Mouse (Mus musculus) gastrocnemius, adult 18-20 months (tissue): ENCODE results near the gene Bmp8b. TPM values are rescaled to one million over a fixed set of nuclear protein-coding genes. Genes with fewer than 3 reads are reported as not detected.

ENCODE experiments used
- total RNA-seq, 2 experiments: library from RNA; stranded (reverse); gene quantifications; 2 replicates each; pipeline ENCODE4 v1.2.3; 2021

Bmp8b gene
- total RNA-seq, 2 experiments from 2014 or later = not detected

Other genes with a start within 250 kb of the Bmp8b start
- gene Cap1, start 219.1 kb upstream of the Bmp8b start, total RNA-seq = 10 to 100 TPM; 16.7 to 25.5 TPM
- under 1 TPM; 0.39 to 0.81 TPM for gene Mfsd2a, start 144.0 kb upstream of the Bmp8b start, total RNA-seq
- under 1 TPM; 0.12 to 0.64 TPM for gene Mycl, start 109.5 kb upstream of the Bmp8b start, total RNA-seq
- gene Trit1, start 88.6 kb upstream of the Bmp8b start, total RNA-seq = 1 to 10 TPM; 6.5 to 6.8 TPM
- gene Oxct2b, start 11.1 kb downstream of the Bmp8b start, total RNA-seq = not detected
- gene Ppie, start 34.8 kb downstream of the Bmp8b start, total RNA-seq = 10 to 100 TPM; 20.5 to 20.9 TPM
- not detected for gene Hpcal4, start 78.1 kb downstream of the Bmp8b start, total RNA-seq
- 10 to 100 TPM; 41.3 to 43.9 TPM for gene Nt5c1a, start 96.3 kb downstream of the Bmp8b start, total RNA-seq
- gene Heyl, start 128.4 kb downstream of the Bmp8b start, total RNA-seq = 1 to 10 TPM; 2.8 to 5.2 TPM
- 100 to 1,000 TPM; 307 to 316 TPM for gene Pabpc4, start 157.2 kb downstream of the Bmp8b start, total RNA-seq
- under 1 TPM in 1 of 2 experiments, not detected in 1; 0.25 TPM for gene Oxct2a, start 218.5 kb downstream of the Bmp8b start, total RNA-seq
- gene Bmp8a, start 238.1 kb downstream of the Bmp8b start, total RNA-seq = under 1 TPM; 0.50 to 0.78 TPM